Mouse (Mus musculus): Measurements from ENCODE around the gene Cptp. TPM values are rescaled to one million over a fixed set of nuclear protein-coding genes. Genes with fewer than 3 reads are reported as not detected.

Cptp gene
- polyA plus RNA-seq (2015; fragmentation: Nextera tagmentation; extraction: Ambion mirVana): 19.1 and 22.3 TPM in 2 replicates

DNA sequence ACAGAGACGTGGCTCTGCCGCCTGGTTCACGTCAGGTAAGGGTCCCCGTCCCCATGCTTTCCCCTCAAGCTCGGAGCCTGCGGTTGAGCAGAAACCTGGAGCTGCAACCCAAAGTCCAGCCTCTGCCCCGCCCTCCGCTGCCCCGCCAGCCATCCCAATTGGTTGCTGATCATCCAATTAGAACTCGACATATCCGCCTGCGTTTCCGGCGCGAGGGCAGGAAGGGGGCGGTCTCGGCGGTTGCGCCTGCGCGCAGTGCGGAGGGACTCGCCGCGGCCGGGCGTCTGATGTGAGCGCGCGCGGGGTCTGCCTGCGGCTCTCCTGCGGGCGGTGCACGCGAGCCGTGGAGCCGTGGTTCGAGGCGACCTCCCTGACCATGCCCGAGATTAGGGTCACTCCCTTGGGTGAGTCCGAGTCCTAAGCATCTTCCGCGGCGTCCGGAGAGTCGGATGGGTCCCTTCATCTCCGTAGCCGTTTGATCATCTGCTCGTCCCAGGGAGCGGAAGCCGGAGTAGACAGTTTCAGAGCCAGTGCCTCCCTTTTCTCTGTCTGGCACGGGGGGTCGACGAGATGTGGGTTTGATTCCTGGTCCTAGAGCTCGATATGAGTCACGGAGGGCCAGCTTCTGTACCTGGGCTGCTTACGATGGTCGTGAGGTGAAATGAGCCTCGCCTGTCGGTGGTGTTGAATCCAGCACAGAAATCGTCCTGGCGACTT lies at the start of gene Cptp, which contains the start of gene Ints11:
Cptp (minus strand) TSS at position 124 of the 717 bp plus-strand sequence.
Ints11 (plus strand) TSS at position 230 of the 717 bp plus-strand sequence.
- Histone ChIP-seq H3K4me2 (peak within 1 kb of the TSS; percentile 82), H3K4me1 (peaks cover 29% of the 10 kb centered on the region), H3K4me3 (peak within 1 kb of the TSS; percentile 79), H3K9me3 (replicated peaks) (no peaks in the 10 kb centered on the region), H3K27ac (peak within 1 kb of the TSS; percentile 61), H3K27me3 (no peaks in the 10 kb centered on the region), H3K36me3 (ENCODE audit: poor library complexity, severe bottlenecking) (peaks cover 54% of the 10 kb centered on the region), H3K9ac (peak within 1 kb of the TSS; percentile 89)
- under 1% methylated on average over 63 of the region's 63 CpGs for WGBS
- peak; percentile 98 for ATAC-seq

DNA sequence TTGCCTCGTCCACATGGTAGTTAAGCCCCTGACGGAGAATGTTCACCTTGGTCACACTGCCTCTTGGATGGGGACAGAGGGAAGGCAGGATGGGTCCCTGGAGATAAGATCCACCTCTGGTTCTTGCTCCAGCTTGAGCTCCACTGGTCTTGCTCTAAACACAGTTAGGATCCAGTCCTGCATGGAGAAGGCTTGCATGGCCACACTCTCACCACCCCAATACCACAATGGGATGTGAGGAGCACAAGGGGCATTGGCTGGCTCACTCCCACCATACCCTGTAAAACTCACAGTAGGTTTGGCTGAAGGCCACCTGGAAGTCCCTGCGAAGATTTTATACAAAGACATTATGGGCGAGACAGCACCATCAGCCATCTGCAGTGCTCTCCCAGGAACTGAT lies 39.5 kb upstream of the Cptp start:
- H3K9me3 ChIP-seq (replicated peaks): no peaks in the 10 kb centered on the region
- H3K27ac ChIP-seq: no peak overlapping the region
- no peaks in the 10 kb centered on the region for H3K4me1 ChIP-seq
- no peak overlapping the region for H3K9ac ChIP-seq
- no peak overlapping the region for H3K4me3 ChIP-seq
- 93% methylated on average over 4 of the region's 4 CpGs for WGBS
- H3K36me3 ChIP-seq (ENCODE audit: poor library complexity, severe bottlenecking): peaks cover 40% of the 10 kb centered on the region
- H3K4me2 ChIP-seq: no peak overlapping the region
- ATAC-seq: no peak
- no peaks in the 10 kb centered on the region for H3K27me3 ChIP-seq

DNA sequence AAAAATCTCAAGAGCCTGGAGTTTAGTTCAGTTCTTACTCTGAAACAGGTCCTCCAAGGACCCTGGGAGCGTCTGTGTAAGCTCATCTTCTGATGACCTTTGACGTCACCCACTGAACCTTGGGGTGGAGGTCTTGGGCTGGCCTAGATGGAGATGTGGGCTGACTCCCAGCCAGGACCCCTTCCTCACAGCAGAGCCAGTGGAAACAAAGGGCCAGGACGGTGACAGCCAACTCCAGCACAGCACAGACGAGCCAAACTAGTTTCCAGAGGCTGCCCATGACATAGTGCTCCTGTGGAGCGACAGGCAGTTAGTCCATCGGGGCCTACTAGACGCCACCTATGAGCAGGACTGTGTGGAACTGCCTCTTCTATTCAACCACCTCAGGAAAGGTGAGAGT lies 39.0 kb upstream of the Cptp start:
- WGBS: 82% methylated on average over 7 of the region's 7 CpGs
- ATAC-seq: no peak; the same call in 1 of the 2 replicates
- Histone ChIP-seq H3K27me3 (no peaks in the 10 kb centered on the region), H3K27ac (no peak overlapping the region), H3K4me2 (no peak overlapping the region), H3K4me1 (no peaks in the 10 kb centered on the region), H3K4me3 (no peak overlapping the region), H3K36me3 (ENCODE audit: poor library complexity, severe bottlenecking) (peaks cover 44% of the 10 kb centered on the region), H3K9ac (no peak overlapping the region), H3K9me3 (replicated peaks) (no peaks in the 10 kb centered on the region)

- Histone ChIP-seq H3K9ac (no peak overlapping the region), H3K27ac (no peak overlapping the region), H3K4me1 (no peaks in the 10 kb centered on the region), H3K4me3 (no peak overlapping the region), H3K9me3 (replicated peaks) (no peaks in the 10 kb centered on the region), H3K27me3 (no peaks in the 10 kb centered on the region), H3K36me3 (ENCODE audit: poor library complexity, severe bottlenecking) (peaks cover 57% of the 10 kb centered on the region), H3K4me2 (no peak overlapping the region)
- WGBS: 88% methylated on average over 11 of the region's 11 CpGs
- no peak for ATAC-seq
These were observed 37.8 kb upstream of the Cptp start for GRCm38 (mm10) chr4:155907003-155907402.

DNA sequence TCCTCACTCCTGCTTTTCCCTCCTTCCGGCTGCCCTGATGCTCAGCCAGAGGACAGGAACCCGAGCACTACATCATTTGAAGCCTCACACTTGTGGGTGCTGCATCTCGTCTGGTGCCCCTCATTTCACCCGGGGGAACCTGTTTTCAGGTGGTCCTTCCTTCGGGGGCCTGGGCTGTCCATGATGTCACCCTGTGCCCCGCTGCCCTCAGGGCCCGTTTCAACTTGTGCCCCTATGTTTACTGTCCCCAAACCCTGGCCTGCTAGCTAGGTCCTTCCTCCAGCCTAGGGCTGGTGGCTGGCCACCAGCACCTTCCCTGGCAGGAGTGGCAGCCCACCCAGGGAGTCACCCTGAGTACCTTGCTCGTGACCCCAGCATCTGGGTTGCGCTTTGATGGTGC lies 36.9 kb upstream of the Cptp start:
- H3K4me1 ChIP-seq: no peaks in the 10 kb centered on the region
- H3K27ac ChIP-seq: no peak overlapping the region
- 80% methylated on average over 9 of the region's 9 CpGs for whole genome bisulfite sequencing
- no peaks in the 10 kb centered on the region for H3K27me3 ChIP-seq
- no peak for ATAC-seq
- no peak overlapping the region for H3K4me2 ChIP-seq
- no peak overlapping the region for H3K4me3 ChIP-seq
- no peak overlapping the region for H3K9ac ChIP-seq
- peaks cover 66% of the 10 kb centered on the region for H3K36me3 ChIP-seq (ENCODE audit: poor library complexity, severe bottlenecking)
- no peaks in the 10 kb centered on the region for H3K9me3 ChIP-seq (replicated peaks)

DNA sequence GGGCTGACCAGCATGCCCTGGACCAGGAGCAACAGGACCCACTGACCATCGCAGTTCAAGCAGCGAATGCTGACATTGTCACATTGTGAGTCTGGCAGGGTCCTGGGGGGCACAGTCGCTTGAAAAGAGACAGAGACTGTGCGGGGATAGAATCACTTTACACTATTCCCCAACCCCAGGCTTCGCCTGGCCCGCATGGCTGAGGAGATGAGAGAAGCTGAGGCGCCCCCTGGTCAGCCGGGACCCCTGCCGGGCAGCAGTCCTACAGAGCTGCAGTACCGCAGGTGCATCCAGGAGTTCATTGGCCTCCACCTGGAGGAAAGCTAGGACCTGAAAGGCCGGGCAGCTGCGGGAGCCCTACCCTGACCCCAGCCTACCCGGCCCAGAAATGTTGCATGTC lies 36.4 kb upstream of the Cptp start:
- Histone ChIP-seq H3K9ac (no peak overlapping the region), H3K4me2 (no peak overlapping the region), H3K36me3 (ENCODE audit: poor library complexity, severe bottlenecking) (peaks cover 71% of the 10 kb centered on the region), H3K9me3 (replicated peaks) (no peaks in the 10 kb centered on the region), H3K27ac (no peak overlapping the region), H3K27me3 (no peaks in the 10 kb centered on the region), H3K4me1 (no peaks in the 10 kb centered on the region), H3K4me3 (no peak overlapping the region)
- no peak; the same call in 1 of the 2 replicates for ATAC-seq
- WGBS: 86% methylated on average over 13 of the region's 13 CpGs

- Histone ChIP-seq H3K27me3 (no peaks in the 10 kb centered on the region), H3K4me3 (no peak overlapping the region), H3K4me1 (no peaks in the 10 kb centered on the region), H3K4me2 (no peak overlapping the region), H3K36me3 (ENCODE audit: poor library complexity, severe bottlenecking) (peaks cover 82% of the 10 kb centered on the region), H3K27ac (no peak overlapping the region), H3K9ac (no peak overlapping the region), H3K9me3 (replicated peaks) (no peaks in the 10 kb centered on the region)
- WGBS: 92% methylated on average over 13 of the region's 13 CpGs
- no peak for ATAC-seq
These were observed 35.3 kb upstream of the Cptp start for GRCm38 (mm10) chr4:155904318-155905102.

- WGBS: 96% methylated on average over 13 of the region's 13 CpGs
- H3K4me3 ChIP-seq: no peak overlapping the region
- no peak overlapping the region for H3K9ac ChIP-seq
- H3K27me3 ChIP-seq: no peaks in the 10 kb centered on the region
- H3K27ac ChIP-seq: no peak overlapping the region
- no peak for ATAC-seq
- H3K4me1 ChIP-seq: no peaks in the 10 kb centered on the region
- H3K4me2 ChIP-seq: no peak overlapping the region
- no peaks in the 10 kb centered on the region for H3K9me3 ChIP-seq (replicated peaks)
- peaks cover 95% of the 10 kb centered on the region for H3K36me3 ChIP-seq (ENCODE audit: poor library complexity, severe bottlenecking)
These were observed 34.0 kb upstream of the Cptp start for GRCm38 (mm10) chr4:155903246-155903645.

- H3K4me2 ChIP-seq: no peak overlapping the region
- no peaks in the 10 kb centered on the region for H3K9me3 ChIP-seq (replicated peaks)
- H3K9ac ChIP-seq: no peak overlapping the region
- ATAC-seq: no peak
- peaks cover 95% of the 10 kb centered on the region for H3K36me3 ChIP-seq (ENCODE audit: poor library complexity, severe bottlenecking)
- 87% methylated on average over 3 of the region's 3 CpGs for WGBS
- no peaks in the 10 kb centered on the region for H3K27me3 ChIP-seq
- H3K4me1 ChIP-seq: no peaks in the 10 kb centered on the region
- no peak overlapping the region for H3K27ac ChIP-seq
- no peak overlapping the region for H3K4me3 ChIP-seq
These were observed 32.0 kb upstream of the Cptp start for GRCm38 (mm10) chr4:155901205-155901604.

GRCm38 (mm10) chr4:155899355-155899754 lies 30.1 kb upstream of the Cptp start:
- H3K27ac ChIP-seq: no peak overlapping the region
- no peak for ATAC-seq
- H3K36me3 ChIP-seq (ENCODE audit: poor library complexity, severe bottlenecking): peaks cover 82% of the 10 kb centered on the region
- no peaks in the 10 kb centered on the region for H3K9me3 ChIP-seq (replicated peaks)
- H3K4me2 ChIP-seq: no peak overlapping the region
- peaks cover 15% of the 10 kb centered on the region for H3K4me1 ChIP-seq
- WGBS: 95% methylated on average over 7 of the region's 7 CpGs
- no peaks in the 10 kb centered on the region for H3K27me3 ChIP-seq
- H3K4me3 ChIP-seq: no peak overlapping the region
- no peak overlapping the region for H3K9ac ChIP-seq

- no peak for ATAC-seq
- no peak overlapping the region for H3K4me3 ChIP-seq
- H3K36me3 ChIP-seq (ENCODE audit: poor library complexity, severe bottlenecking): peaks cover 71% of the 10 kb centered on the region
- H3K9me3 ChIP-seq (replicated peaks): no peaks in the 10 kb centered on the region
- H3K27ac ChIP-seq: no peak overlapping the region
- H3K4me1 ChIP-seq: peaks cover 25% of the 10 kb centered on the region
- no peak overlapping the region for H3K4me2 ChIP-seq
- no peaks in the 10 kb centered on the region for H3K27me3 ChIP-seq
- no peak overlapping the region for H3K9ac ChIP-seq
- WGBS: 96% methylated on average over 2 of the region's 2 CpGs
These were observed 29.1 kb upstream of the Cptp start for GRCm38 (mm10) chr4:155898318-155898717.

DNA sequence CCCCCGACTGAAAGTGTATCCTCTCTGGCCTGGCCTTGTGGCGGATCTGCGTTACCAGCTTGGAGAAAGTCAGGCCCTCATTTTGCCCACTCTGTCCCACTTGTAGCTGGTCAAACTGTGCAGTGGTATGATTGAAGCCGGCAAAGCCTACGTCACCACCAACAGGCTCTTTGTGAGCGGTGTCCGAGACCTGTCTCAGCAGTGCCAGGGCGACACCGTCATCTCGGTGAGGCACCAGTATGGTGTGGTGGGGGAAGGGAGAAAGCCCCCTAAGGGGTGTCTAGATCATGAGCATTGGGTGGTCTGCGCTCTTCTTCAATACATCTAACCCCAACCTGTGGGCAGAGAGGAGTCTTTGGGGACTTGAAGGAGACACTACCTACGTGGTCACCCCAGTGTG lies 27.2 kb upstream of the Cptp start:
- Histone ChIP-seq H3K9me3 (replicated peaks) (no peaks in the 10 kb centered on the region), H3K4me1 (peaks cover 33% of the 10 kb centered on the region), H3K9ac (no peak overlapping the region), H3K4me2 (no peak overlapping the region), H3K36me3 (ENCODE audit: poor library complexity, severe bottlenecking) (peaks cover 53% of the 10 kb centered on the region), H3K4me3 (no peak overlapping the region), H3K27me3 (no peaks in the 10 kb centered on the region), H3K27ac (no peak overlapping the region)
- no peak for ATAC-seq
- WGBS: 95% methylated on average over 12 of the region's 12 CpGs

Data from forebrain, embryonic 13.5 days (tissue).